Mouse (Mus musculus) forebrain, embryonic 13.5 days (tissue): ENCODE data around the gene Gatad2b. TPM values are rescaled to one million over a fixed set of nuclear protein-coding genes. Genes with fewer than 3 reads are reported as not detected.

Experiments
- ATAC-seq: fragments of 200-750 bp; cut with Nextera tagmentation; 2 replicates; pipeline ENCODE4 v1.8.0; 2017
- H3K27ac ChIP-seq: fragments of 300-500 bp; sonication (generic); 2 replicates; pipeline ENCODE4 v1.5.1; 2015; ENCODE audit warnings: inconsistent platforms, mild to moderate bottlenecking, moderate library complexity
- H3K27me3 ChIP-seq: fragments of 300-500 bp; sonication (generic); 2 replicates; pipeline ENCODE4 v1.6.1; 2015; ENCODE audit warnings: mild to moderate bottlenecking, inconsistent platforms
- H3K36me3 ChIP-seq: fragments of 300-500 bp; sonication (generic); 2 replicates; pipeline ENCODE4 v1.6.1; 2015; ENCODE audit warnings: mild to moderate bottlenecking, inconsistent platforms; ENCODE audit not compliant: poor library complexity, severe bottlenecking
- H3K4me1 ChIP-seq: fragments of 300-500 bp; sonication (generic); 2 replicates; pipeline ENCODE4 v1.6.1; 2015; ENCODE audit warnings: inconsistent platforms
- H3K4me2 ChIP-seq: fragments of 300-500 bp; sonication (generic); 2 replicates; pipeline ENCODE4 v1.6.1; 2015; ENCODE audit warnings: inconsistent platforms, mild to moderate bottlenecking, moderate library complexity
- H3K4me3 ChIP-seq: fragments of 300-500 bp; sonication (generic); 2 replicates; pipeline ENCODE4 v1.5.1; 2015; ENCODE audit warnings: mild to moderate bottlenecking, inconsistent platforms
- H3K9ac ChIP-seq: fragments of 300-500 bp; sonication (generic); 2 replicates; pipeline ENCODE4 v1.6.1; 2015; ENCODE audit warnings: mild to moderate bottlenecking, inconsistent platforms
- H3K9me3 ChIP-seq: fragments of 300-500 bp; sonication (generic); replicated peaks from 2 replicates; pipeline ENCODE4 v1.6.1; 2016; ENCODE audit warnings: inconsistent platforms
- WGBS: fragments of 180-500 bp; shearing (Covaris S2); methylation state at CpG from one replicate; pipeline ENCODE4 v1.1.7; 2015; 5-methylcytosine and 5-hydroxymethylcytosine counted together
- polyA plus RNA-seq: library from polyadenylated mRNA; unstranded; fragments of >200 nt; fragmentation: Nextera tagmentation; extraction: Ambion mirVana; gene quantifications from 2 replicates; pipeline ENCODE4 v1.2.1, GENCODE M21; 2015

Gatad2b gene
- polyA plus RNA-seq, 1 experiment from 2014 or later: 18.6 TPM

DNA sequence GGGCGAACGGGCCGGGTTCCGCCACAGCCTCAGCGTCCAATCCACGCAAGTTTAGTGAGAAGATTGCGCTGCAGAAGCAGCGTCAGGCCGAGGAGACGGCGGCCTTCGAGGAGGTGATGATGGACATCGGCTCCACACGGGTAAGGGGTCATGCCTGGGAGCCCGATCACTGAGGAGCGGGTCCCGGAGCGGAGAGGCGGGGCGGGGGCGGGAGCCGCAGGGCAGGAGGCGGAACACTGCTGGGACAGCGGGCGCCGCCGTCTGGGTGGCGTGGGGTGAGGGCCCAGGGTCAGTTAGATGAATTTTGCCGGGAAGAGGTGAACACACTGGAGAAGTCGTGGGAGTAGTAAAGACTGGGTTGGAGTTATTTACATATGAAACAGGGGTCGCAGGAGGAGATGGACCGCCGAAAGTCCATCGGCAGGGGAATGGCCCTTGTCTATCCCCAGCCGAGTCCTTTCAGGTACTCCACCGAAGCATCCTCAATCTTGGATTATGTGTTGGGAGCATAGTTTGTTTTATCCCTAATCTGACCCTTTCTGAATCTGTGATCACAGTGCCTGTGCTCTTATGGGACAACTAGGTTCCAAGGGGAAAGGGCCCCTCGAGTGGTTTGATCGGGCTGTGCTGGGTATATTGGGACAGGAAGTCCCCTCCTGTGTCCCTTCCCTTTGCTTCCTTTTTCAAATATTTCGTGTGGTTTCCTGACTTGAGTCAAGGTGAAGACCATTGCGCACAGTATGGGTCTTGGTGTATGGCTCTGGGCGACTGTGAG lies 38.4 kb upstream of the Gatad2b start:
- under 1% methylated on average over 41 of the region's 41 CpGs for WGBS
- ATAC-seq: no peak

DNA sequence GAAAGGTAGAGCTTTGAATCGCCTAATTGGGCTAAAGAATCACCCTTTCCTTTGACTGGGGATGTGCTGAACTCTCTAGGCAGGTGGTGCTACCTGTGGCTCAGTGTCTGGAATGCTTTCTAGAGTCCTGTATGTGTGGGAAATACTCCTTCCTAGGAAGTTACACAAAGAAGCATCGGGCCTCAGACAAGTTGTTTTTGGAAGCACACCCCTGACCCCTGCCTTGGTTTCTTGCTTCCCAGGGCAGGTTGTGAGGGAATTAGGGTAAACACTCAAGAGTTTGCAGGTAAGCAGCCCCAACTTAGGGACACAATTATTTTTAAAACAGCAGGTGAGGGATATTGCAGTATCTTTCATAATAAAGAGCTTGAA lies 37.8 kb upstream of the Gatad2b start:
- no peaks in the 10 kb centered on the region for H3K9me3 ChIP-seq
- H3K36me3 ChIP-seq: peaks cover 48% of the 10 kb centered on the region
- H3K27ac ChIP-seq: no peak overlapping the region
- H3K4me3 ChIP-seq: peak overlapping the region; percentile 89
- H3K27me3 ChIP-seq: no peaks in the 10 kb centered on the region
- 25% methylated on average over 2 of the region's 2 CpGs for WGBS
- ATAC-seq: no peak
- peak overlapping the region; percentile 65 for H3K4me2 ChIP-seq
- H3K4me1 ChIP-seq: peaks cover 23% of the 10 kb centered on the region
- peak overlapping the region; percentile 92 for H3K9ac ChIP-seq

More for the DNA sequence above, 38.4 kb upstream of the Gatad2b start:
- H3K4me3 ChIP-seq: peak overlapping the region; percentile 89
- H3K27ac ChIP-seq: peak overlapping the region; percentile 74
- H3K9ac ChIP-seq: peak overlapping the region; percentile 92
- H3K27me3 ChIP-seq: no peaks in the 10 kb centered on the region
- peak overlapping the region; percentile 65 for H3K4me2 ChIP-seq
- peaks cover 42% of the 10 kb centered on the region for H3K36me3 ChIP-seq
- H3K4me1 ChIP-seq: peaks cover 23% of the 10 kb centered on the region
- H3K9me3 ChIP-seq: no peaks in the 10 kb centered on the region

DNA sequence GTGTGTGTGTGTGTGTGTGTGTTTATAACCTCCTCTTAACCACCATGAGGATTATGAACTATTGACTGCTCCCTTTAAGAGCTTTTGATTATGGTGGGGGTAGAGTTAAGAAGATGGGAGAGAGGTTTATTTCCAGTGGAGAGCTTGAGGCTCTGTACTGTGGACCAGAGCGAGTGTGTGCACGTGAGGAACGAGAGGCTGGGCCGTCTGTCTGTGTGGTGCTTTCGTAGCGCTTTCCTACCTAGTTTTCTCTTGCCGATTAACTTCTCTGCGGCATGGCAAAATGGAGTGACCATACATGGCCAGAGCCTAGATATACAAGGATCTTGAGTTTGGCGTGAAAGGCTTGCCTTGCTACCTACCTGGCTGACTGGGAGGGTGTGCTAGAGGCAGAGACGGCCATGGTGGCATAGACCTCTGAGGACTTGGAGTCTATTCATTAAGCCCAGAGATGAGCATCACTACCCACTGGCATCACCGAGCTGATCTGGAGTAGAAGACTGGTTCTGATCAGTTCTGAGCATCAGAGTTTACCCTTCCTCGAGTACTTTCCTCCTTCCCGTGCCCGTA lies 37.1 kb upstream of the Gatad2b start:
- peaks cover 19% of the 10 kb centered on the region for H3K4me1 ChIP-seq
- H3K36me3 ChIP-seq: peaks cover 49% of the 10 kb centered on the region
- 0 out of 2 replicates have a peak overlapping the region, but pooled peaks have one; percentile 0 for H3K9ac ChIP-seq
- no peaks in the 10 kb centered on the region for H3K9me3 ChIP-seq
- WGBS: 94% methylated on average over 14 of the region's 14 CpGs
- H3K4me3 ChIP-seq: 0 out of 2 replicates have a peak overlapping the region, but pooled peaks have one; percentile 89
- no peak overlapping the region for H3K27ac ChIP-seq
- peak overlapping the region; percentile 65 for H3K4me2 ChIP-seq
- H3K27me3 ChIP-seq: no peaks in the 10 kb centered on the region
- no peak for ATAC-seq

DNA sequence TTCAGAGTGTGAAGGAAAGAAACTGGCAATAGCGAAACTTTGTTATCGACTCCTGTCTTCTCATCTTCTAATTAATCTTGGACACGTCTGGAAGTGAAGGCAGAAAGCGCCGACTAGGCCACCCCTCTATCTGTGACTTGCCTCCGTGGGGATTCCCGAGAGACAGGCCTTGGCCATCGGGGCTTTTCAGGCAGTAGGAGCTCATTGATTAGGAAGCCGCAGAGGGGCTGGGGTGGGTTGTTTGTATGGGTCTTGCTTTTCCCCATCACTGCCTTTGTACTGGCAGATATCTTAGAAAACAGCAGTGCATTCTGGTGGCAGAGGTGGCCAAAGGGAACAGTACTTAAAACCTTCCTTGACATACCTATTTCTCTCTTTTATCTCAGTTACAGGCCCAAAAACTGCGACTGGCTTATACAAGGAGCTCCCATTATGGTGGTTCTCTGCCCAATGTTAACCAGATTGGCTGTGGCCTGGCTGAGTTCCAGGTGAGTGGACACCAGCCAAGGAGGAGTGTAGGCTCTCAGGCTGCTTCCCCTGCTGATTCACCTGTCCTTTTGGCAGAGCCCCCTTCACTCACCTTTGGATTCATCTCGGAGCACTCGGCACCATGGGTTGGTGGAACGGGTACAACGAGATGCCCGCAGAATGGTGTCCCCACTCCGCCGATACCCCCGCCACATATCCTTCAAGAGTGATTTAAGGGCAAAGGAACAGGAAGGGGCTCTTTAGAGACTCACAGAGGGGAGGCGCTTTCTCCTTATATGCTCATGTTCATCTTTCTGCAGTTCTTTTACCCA lies 36.0 kb upstream of the Gatad2b start:
- Histone ChIP-seq H3K9me3 (no peaks in the 10 kb centered on the region), H3K27me3 (no peaks in the 10 kb centered on the region), H3K36me3 (peaks cover 50% of the 10 kb centered on the region), H3K4me2 (no peak overlapping the region), H3K4me3 (no peak overlapping the region), H3K4me1 (peaks cover 17% of the 10 kb centered on the region), H3K9ac (0 out of 2 replicates have a peak overlapping the region, but pooled peaks have one; percentile 8), H3K27ac (no peak overlapping the region)
- no peak for ATAC-seq
- WGBS: 91% methylated on average over 19 of the region's 19 CpGs

DNA sequence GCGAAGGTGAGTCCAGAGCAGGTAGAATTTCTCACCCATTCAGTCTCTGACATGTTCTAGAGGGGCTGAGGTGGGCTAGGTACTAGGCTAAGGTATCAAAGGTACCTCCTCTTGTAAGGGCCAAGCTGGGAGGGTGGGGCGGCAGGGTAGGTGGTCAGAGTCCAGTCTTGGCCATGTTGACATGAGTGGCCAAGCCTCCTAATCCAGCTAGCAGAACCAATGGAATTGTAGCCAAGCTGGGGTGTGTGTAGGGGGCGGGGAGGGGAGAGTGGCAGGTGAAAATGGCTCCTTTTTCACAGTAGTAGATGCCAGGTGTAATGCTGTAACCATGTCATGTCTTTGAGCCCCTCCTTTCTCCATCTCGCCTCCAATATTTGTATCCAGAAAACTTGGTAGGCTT lies 34.5 kb upstream of the Gatad2b start:
- H3K27me3 ChIP-seq: no peaks in the 10 kb centered on the region
- no peaks in the 10 kb centered on the region for H3K9me3 ChIP-seq
- 88% methylated on average over 4 of the region's 4 CpGs for WGBS
- no peak overlapping the region for H3K27ac ChIP-seq
- no peak for ATAC-seq
- H3K4me3 ChIP-seq: no peak overlapping the region
- H3K9ac ChIP-seq: no peak overlapping the region
- H3K4me1 ChIP-seq: peaks cover 17% of the 10 kb centered on the region
- H3K36me3 ChIP-seq: peaks cover 66% of the 10 kb centered on the region
- no peak overlapping the region for H3K4me2 ChIP-seq

DNA sequence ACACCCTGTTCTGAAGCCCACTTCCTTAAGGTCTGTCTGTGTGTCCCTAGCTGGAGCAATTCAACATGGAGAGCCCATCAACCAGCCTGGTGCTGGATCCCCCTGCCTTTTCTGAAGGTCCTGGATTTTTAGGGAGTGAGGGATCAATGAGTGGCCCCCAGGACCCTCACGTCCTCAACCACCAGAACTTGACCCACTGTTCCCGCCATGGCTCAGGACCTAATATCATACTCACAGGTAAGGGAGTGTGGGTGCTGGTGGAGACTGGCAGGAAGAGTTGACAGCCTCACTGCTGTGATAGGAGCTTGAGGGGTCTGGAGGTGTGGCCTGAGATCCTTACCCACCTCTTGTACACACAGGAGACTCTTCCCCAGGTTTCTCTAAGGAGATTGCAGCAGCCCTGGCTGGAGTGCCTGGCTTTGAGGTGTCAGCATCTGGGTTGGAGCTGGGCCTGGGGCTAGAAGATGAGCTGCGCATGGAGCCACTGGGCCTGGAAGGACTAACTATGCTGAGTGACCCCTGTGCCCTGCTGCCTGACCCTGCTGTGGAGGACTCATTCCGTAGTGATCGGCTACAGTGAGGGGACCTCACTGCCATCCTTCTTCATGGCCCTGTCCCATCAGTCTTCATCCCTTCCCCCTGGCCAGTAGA lies 29.7 kb upstream of the Gatad2b start:
- WGBS: 93% methylated on average over 5 of the region's 5 CpGs
- Histone ChIP-seq H3K4me3 (no peak overlapping the region), H3K36me3 (peaks cover 57% of the 10 kb centered on the region), H3K4me2 (no peak overlapping the region), H3K27ac (no peak overlapping the region), H3K4me1 (peaks cover 15% of the 10 kb centered on the region), H3K9ac (no peak overlapping the region), H3K27me3 (no peaks in the 10 kb centered on the region), H3K9me3 (no peaks in the 10 kb centered on the region)
- ATAC-seq: no peak

DNA sequence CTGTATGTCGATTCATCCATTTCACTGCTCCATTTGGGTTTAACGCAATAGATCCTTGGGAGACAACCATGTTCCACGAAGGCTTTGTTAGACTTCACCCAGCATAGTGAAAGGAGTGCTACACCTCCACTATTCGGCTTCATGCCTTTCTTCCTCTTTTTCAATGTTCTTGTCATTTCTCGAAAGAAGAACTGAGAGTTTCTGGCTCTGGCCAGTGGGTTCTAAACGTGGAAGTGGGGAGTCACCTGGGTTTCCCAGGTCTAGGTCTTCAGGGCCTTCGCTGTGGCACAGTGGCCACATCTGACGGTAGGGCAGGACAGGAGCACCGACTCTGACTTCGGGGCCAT lies 28.3 kb upstream of the Gatad2b start:
- H3K4me2 ChIP-seq: peak overlapping the region; percentile 89
- peaks cover 15% of the 10 kb centered on the region for H3K4me1 ChIP-seq
- ATAC-seq: no peak
- peak overlapping the region; percentile 88 for H3K4me3 ChIP-seq
- peak overlapping the region; percentile 89; the same call in 1 of the 2 replicates for H3K9ac ChIP-seq
- peak overlapping the region; percentile 91 for H3K27ac ChIP-seq
- H3K9me3 ChIP-seq: no peaks in the 10 kb centered on the region
- WGBS: 37% methylated on average over 10 of the region's 10 CpGs
- H3K36me3 ChIP-seq: peaks cover 50% of the 10 kb centered on the region
- no peaks in the 10 kb centered on the region for H3K27me3 ChIP-seq

DNA sequence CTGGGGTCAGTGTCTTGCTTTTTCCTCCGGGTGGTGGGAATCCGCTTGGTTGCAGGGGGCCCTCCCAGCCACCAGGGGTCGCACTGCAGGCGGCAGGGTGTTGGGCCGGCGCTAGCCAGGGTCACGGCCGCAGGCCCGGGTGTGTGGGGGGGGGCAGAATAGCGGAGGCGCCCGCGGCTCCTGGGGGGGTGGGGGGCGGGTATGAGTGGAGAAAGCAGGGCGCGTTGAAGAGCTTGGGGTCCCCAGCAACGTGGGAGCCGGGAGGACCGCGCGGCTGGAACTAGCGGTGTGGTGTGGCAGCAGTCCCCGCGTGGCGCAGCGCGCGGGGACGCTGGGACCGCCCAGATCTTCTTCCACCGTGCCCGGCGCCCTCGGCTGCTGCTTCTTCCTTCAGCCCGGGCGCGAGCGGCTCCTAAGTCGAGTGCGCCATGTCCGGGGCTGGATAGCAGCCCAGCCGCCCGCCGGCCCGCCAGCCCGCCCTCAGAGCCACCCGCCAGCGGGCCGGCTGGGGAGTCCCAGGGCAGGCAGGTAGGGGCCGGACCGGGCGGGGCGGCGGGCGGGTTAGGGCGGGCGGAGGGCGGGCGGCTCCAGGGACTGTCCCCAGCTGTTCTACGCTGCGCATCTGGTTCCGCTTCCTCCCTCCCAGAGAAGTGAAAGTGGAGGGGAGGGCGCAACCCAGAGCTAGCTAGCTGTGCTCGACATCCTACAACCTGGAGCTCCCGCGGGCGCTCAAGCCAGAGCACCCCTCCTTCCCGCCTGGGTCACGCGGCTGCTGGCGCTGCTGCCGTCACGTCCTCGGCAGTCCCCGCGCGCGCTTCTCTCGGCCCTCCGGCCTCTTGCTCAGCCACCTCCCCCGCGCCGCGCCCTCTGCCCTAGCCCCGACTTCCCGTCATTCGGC lies 27.7 kb upstream of the Gatad2b start, which contains the start of gene Dennd4b:
Dennd4b (plus strand) TSS at position 152 of the 898 bp plus-strand sequence.
- H3K4me3 ChIP-seq: peak within 1 kb of the TSS; percentile 88
- under 1% methylated on average over 64 of the region's 87 CpGs for whole genome bisulfite sequencing
- H3K27ac ChIP-seq: peak within 1 kb of the TSS; percentile 91
- H3K9ac ChIP-seq: peak within 1 kb of the TSS; percentile 89
- H3K9me3 ChIP-seq: no peaks in the 10 kb centered on the region
- peaks cover 43% of the 10 kb centered on the region for H3K36me3 ChIP-seq
- peak; percentile 83 for ATAC-seq
- H3K27me3 ChIP-seq: no peaks in the 10 kb centered on the region
- peak within 1 kb of the TSS; percentile 89 for H3K4me2 ChIP-seq
- H3K4me1 ChIP-seq: peaks cover 15% of the 10 kb centered on the region

DNA sequence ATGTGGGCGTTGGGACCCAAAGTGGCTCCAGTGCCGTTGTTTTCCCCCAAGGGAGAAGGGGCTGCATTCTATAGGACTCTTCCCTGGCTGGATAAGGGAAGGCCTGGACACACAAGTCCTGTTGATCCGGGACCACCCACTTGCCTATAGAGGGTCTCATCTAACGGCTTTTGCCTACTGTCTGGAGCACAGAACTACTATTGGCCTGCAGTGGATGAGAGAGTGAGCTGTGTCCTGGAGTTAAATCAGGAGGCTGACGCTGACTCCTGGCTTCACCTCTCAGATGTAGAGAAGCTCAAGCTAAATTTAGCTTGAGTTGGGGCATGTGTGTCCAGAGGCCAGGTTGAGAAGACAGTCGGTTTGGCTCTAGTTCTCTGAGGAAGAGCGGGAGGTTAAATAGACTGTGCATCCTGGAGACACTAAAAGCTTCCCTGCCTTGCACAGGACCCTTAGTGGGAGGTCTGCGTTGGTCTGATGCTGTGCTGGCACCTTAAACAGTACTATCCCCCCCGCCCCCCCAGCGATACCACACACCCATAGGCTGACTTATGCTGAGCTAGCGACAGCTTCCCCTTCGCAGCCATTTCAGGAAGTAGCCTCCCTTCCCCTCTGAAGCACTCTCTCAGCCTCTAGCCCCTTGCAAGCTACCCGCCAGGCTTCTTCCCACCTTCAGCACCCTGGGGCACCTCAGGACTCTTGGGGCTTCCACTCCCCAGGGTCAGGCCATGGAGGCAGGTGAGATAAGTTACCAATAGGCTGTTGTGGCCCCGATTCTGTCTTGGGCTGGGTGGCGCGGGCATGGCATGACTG lies 26.8 kb upstream of the Gatad2b start:
- peak; percentile 37 for ATAC-seq
- H3K4me1 ChIP-seq: peaks cover 15% of the 10 kb centered on the region
- H3K36me3 ChIP-seq: peaks cover 41% of the 10 kb centered on the region
- no peaks in the 10 kb centered on the region for H3K27me3 ChIP-seq
- WGBS: 30% methylated on average over 13 of the region's 16 CpGs
- peak overlapping the region; percentile 91 for H3K27ac ChIP-seq
- H3K9me3 ChIP-seq: no peaks in the 10 kb centered on the region
- H3K9ac ChIP-seq: peak overlapping the region; percentile 89
- H3K4me3 ChIP-seq: peak overlapping the region; percentile 88
- H3K4me2 ChIP-seq: peak overlapping the region; percentile 89

DNA sequence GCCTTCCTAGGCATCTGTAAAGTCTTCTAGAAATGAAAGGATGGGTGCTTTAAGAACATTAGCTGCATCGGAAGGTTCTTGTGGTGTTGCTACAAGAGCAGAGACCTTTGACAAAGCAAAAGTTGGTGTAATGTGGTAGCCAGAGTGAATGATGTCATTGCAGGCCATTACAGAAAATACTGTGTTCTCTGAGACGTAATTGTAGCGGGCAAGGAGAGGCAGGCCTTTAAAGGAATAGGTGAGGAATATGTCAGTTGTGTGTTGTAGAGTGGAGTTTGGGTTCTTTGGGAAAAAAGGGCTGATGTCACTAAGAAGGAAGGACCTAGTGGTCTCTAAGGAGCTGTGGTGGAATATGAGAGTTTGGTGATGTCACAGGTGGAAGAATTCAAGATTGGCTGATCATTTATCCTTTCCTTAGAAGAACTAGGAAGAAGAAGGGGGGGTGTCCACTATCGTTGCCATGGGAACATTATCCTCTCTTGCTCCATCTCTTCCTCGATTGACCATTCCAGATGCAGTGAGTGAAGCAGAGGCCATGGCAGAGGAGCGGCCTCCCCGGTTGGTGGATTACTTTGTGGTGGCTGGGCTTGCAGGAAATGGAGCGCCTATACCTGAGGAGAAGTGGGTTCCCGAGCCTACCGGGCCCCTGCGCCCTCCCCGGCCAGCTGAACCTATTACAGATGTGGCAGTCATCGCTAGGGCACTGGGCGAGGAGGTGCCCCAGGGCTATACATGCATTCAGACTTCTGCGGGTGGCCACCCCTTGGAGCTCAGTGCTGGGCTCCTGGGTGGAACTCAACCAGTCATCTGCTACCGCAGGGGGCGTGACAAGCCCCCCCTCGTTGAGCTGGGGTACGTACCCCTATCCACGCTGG lies 25.8 kb upstream of the Gatad2b start:
- no peak for ATAC-seq
- Histone ChIP-seq H3K27me3 (no peaks in the 10 kb centered on the region), H3K9me3 (no peaks in the 10 kb centered on the region), H3K36me3 (peaks cover 39% of the 10 kb centered on the region), H3K4me1 (peaks cover 15% of the 10 kb centered on the region), H3K27ac (no peak overlapping the region), H3K4me2 (peak overlapping the region; percentile 89; the same call in 1 of the 2 replicates), H3K9ac (no peak overlapping the region), H3K4me3 (no peak overlapping the region)
- 92% methylated on average over 20 of the region's 20 CpGs for WGBS
